Comparison of ENCODE assay signal across 29 mouse cellular contexts in the genomic region with DNA sequence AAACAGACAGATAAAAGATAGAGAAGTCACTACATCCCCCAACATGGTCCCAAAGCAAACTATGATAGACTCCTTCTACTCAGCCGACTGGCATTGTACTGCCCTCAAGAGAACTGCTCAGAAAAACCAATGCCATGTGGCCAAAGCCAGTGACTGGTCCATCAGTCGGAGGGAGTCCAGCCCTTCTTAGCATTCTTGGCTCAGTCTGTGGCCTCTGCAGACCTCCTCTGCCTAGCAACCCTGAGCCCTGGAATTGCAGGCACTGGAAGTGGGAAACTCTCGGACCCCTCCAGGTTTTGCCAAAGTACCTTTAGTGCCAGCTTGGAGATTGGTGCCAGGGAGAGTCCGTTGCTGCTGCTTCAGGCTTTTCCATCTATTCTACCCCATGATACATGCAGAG.
DNase-seq lines count a peak whose midpoint lies in the region; ATAC-seq and TF ChIP-seq lines count a peak whose summit lies in the region.
"Had no signal": no experiment of that assay in that cellular context is flagged by ENCODE, and none has a peak within 500 bp of the region (broad histone marks: within the 10 kb centered on the region; RNA-seq: fewer than 3 reads in every experiment).

No protein-coding gene starts in this region.

- no peak for TF ChIP-seq CTCF in heart, adult 2 months (IDR thresholded peaks at IDR 0.05)

- no peaks in the 10 kb centered on the region for H3K27me3 ChIP-seq in heart, adult 2 months (ENCODE audit: control insufficient read depth, insufficient read depth, low read length)
- H3K27me3 ChIP-seq in midbrain, embryonic 10.5 days (ENCODE audit: low read depth, poor library complexity, severe bottlenecking), result peaks cover 92% of the 10 kb centered on the region
- no peaks in the 10 kb centered on the region; the same call in 1 of the 2 replicates for H3K27me3 ChIP-seq in midbrain, embryonic 11.5 days (ENCODE audit: control insufficient read depth, insufficient read depth, low read length)
- H3K27me3 ChIP-seq in embryonic facial prominence, embryonic 10.5 days (replicated peaks; ENCODE audit: low read depth, poor library complexity, severe bottlenecking), result peaks cover 90% of the 10 kb centered on the region
- H3K27me3 ChIP-seq: Patski had no signal

- TF ChIP-seq POLR2A in heart, adult 2 months (IDR thresholded peaks at IDR 0.05; ENCODE audit: insufficient read depth, low read depth, low read length), result no peak

- no peaks in the 10 kb centered on the region for H3K9me3 ChIP-seq in midbrain, embryonic 10.5 days (replicated peaks)
- no peaks in the 10 kb centered on the region for H3K9me3 ChIP-seq in midbrain, embryonic 11.5 days (ENCODE audit: control insufficient read depth, low read length)
- H3K9me3 ChIP-seq in embryonic facial prominence, embryonic 10.5 days, result no peaks in the 10 kb centered on the region
- H3K9me3 ChIP-seq: neural tube, embryonic 15.5 days had no signal

- WGBS in heart, adult 2 months, result 80% methylated on average over 4 of the region's 4 CpGs
- 70% methylated on average over 4 of the region's 4 CpGs for WGBS in midbrain, embryonic 10.5 days
- WGBS in midbrain, embryonic 11.5 days, result 59% methylated on average over 4 of the region's 4 CpGs
- 64% methylated on average over 4 of the region's 4 CpGs for WGBS in embryonic facial prominence, embryonic 10.5 days

- H3K4me3 ChIP-seq in heart, adult 2 months, result no peak overlapping the region
- H3K4me3 ChIP-seq in midbrain, embryonic 10.5 days, result no peak overlapping the region
- no peak overlapping the region for H3K4me3 ChIP-seq in midbrain, embryonic 11.5 days (ENCODE audit: low read depth, low read length)
- no peak overlapping the region for H3K4me3 ChIP-seq in embryonic facial prominence, embryonic 10.5 days
- H3K4me3 ChIP-seq: erythroblast, embryonic 14.5 days; neural tube, embryonic 15.5 days had no signal

- no peaks in the 10 kb centered on the region for H3K4me1 ChIP-seq in heart, adult 2 months (ENCODE audit: control insufficient read depth, insufficient read depth, low read length)
- H3K4me1 ChIP-seq in midbrain, embryonic 10.5 days, result peaks cover 15% of the 10 kb centered on the region
- H3K4me1 ChIP-seq in midbrain, embryonic 11.5 days (ENCODE audit: control insufficient read depth, insufficient read depth, low read length), result peaks cover 6% of the 10 kb centered on the region; the same call in 1 of the 2 replicates
- peaks cover 9% of the 10 kb centered on the region for H3K4me1 ChIP-seq in embryonic facial prominence, embryonic 10.5 days
- H3K4me1 ChIP-seq: neural tube, embryonic 15.5 days had no signal

- intact Hi-C loops in heart, adult 2 months (cut with DNase I), result no loop called here

- no peaks in the 10 kb centered on the region for H3K36me3 ChIP-seq in heart, adult 2 months (ENCODE audit: control insufficient read depth, insufficient read depth, low read length)
- no peaks in the 10 kb centered on the region for H3K36me3 ChIP-seq in midbrain, embryonic 10.5 days
- H3K36me3 ChIP-seq in midbrain, embryonic 11.5 days (ENCODE audit: control insufficient read depth, insufficient read depth, low read length), result no peaks in the 10 kb centered on the region
- H3K36me3 ChIP-seq in embryonic facial prominence, embryonic 10.5 days (replicated peaks), result no peaks in the 10 kb centered on the region
- H3K36me3 ChIP-seq: neural tube, embryonic 15.5 days had no signal

- no peaks in the 10 kb centered on the region for H3K79me2 ChIP-seq in heart, adult 2 months (replicated peaks; ENCODE audit: control insufficient read depth, insufficient read depth, low read length)

- DNase-seq in cerebellum, postnatal 10 days, result peak; percentile 23 to 46
- DNase-seq in heart, adult 11 months, result peak; percentile 9
- DNase-seq in heart, adult 2 months, result no peak
- DNase-seq in midbrain, embryonic 10.5 days (ENCODE audit: low spot score), result no peak
- DNase-seq in midbrain, embryonic 11.5 days (ENCODE audit: low spot score, missing footprints), result no peak
- DNase-seq in embryonic facial prominence, embryonic 10.5 days (ENCODE audit: low spot score), result no peak
- no peak for DNase-seq in spleen, postnatal 10 days (ENCODE audit: low spot score in 2 of 2)
- DNase-seq: adrenal gland, postnatal 14 days; gastrocnemius, postnatal 14 days; heart, postnatal 36 days; kidney, adult 8-10 months; kidney, postnatal 4 days; liver; lung, adult 2 months; lung, postnatal 10 days; retina, postnatal 1 day; spleen, adult 18-20 months; thymus, adult 18-20 months; thymus, postnatal 4 days had no signal

- TF ChIP-seq EP300 in heart, adult 2 months (IDR thresholded peaks at IDR 0.05; ENCODE audit: insufficient read depth, low read depth, low read length), result no peak

- no peak overlapping the region for H3K9ac ChIP-seq in heart, adult 2 months (ENCODE audit: low read depth, low read length)
- H3K9ac ChIP-seq in midbrain, embryonic 11.5 days (ENCODE audit: low read length), result no peak overlapping the region
- H3K9ac ChIP-seq: liver, embryonic 14.5 days; neural tube, embryonic 15.5 days had no signal

- H3K27ac ChIP-seq in heart, adult 2 months, result no peak overlapping the region
- peak overlapping the region; percentile 55 for H3K27ac ChIP-seq in midbrain, embryonic 10.5 days (replicated peaks)
- H3K27ac ChIP-seq in midbrain, embryonic 11.5 days (ENCODE audit: low read depth, low read length), result no peak overlapping the region
- H3K27ac ChIP-seq in embryonic facial prominence, embryonic 10.5 days (replicated peaks), result peak overlapping the region; percentile 48
- H3K27ac ChIP-seq: kidney, postnatal 0 days; liver, embryonic 14.5 days; macrophage; neural tube, embryonic 15.5 days; stomach, postnatal 0 days had no signal

- H3K4me2 ChIP-seq in midbrain, embryonic 11.5 days, result no peak overlapping the region
- H3K4me2 ChIP-seq: heart, embryonic 11.5 days; neural tube, embryonic 15.5 days had no signal

- no peak for ATAC-seq in cerebellum, adult (ENCODE audit: insufficient number of reproducible peaks, low FRiP score, low TSS enrichment)
- no peak for ATAC-seq in midbrain, embryonic 11.5 days (ENCODE audit: low FRiP score)
- ATAC-seq: intestine, embryonic 16.5 days; Patski had no signal

Comparison
In these comparisons a context has a peak if more than half of its experiments do, and no peak if none do; other contexts are left out.
1. DNase-seq: peak in cerebellum, postnatal 10 days (2 of 2) and heart, adult 11 months (single experiment); none in heart, adult 2 months (0 of 2), midbrain, embryonic 10.5 days (single experiment), midbrain, embryonic 11.5 days (single experiment), embryonic facial prominence, embryonic 10.5 days (single experiment) and spleen, postnatal 10 days (0 of 2).
2. H3K27ac ChIP-seq: peak in midbrain, embryonic 10.5 days (single experiment) and embryonic facial prominence, embryonic 10.5 days (single experiment); none in heart, adult 2 months (single experiment) and midbrain, embryonic 11.5 days (single experiment).